Mouse (Mus musculus) adrenal gland, postnatal 4 days (tissue): ENCODE results near the gene Abcc4. TPM values are rescaled to one million over a fixed set of nuclear protein-coding genes. Genes with fewer than 3 reads are reported as not detected.
"Not testable (repeated sequence)": the region's sequence is repeated elsewhere in the genome, so short reads cannot be mapped to it uniquely, and the experiment has no call there.

Source experiments
- DNase-seq, 2 experiments: peaks; one replicate each; pipeline ENCODE4 v3.0.0; 2021 to 2022; ENCODE audit warnings: low spot score in 2 of 2, mixed read lengths in 2 of 2
- total RNA-seq, 2 experiments: library from RNA; stranded (reverse); gene quantifications; 2 replicates each; pipeline ENCODE4 v1.2.3; 2021

Abcc4 gene
- total RNA-seq, 2 experiments from 2014 or later, result 7.3 to 10.1 TPM

GRCm38 (mm10) chr14:118681087-118681486, 24.9 kb downstream of the Abcc4 start:
- no peak for DNase-seq

GRCm38 (mm10) chr14:118678279-118678985, 27.6 kb downstream of the Abcc4 start:
- no peak for DNase-seq

DNA sequence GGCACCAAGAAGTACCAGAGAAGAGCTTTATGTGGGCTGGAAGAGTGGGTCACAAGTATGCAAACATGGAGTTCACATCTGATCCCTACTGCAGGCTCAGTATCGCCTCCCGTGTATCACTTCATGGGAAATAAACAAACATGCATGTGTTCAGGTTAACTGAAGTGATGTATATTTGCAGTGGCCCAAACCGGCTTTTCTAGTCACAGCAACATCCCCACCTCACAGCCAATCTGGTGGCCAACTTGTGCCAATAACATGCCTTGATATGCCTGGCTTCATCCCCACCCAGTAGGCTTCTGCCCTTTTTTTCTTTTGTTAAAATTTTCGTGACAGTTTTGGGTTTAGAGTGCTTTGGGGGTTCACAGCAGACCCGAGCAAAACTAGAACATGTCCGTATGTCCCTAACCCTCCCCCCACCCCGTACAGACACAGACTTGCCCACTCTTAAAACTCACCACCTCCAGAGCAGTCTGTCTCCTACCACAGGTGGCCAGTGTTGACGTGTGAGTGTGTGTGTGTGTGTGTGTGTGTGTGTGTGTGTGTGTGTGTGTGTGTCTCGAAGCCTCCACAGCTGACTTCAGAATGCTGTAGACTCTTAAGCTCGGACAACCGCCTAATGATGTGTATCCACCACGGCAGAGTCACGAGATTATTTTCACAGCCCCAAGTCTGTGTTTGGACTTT, 29.6 kb downstream of the Abcc4 start:
- no peak for DNase-seq

DNA sequence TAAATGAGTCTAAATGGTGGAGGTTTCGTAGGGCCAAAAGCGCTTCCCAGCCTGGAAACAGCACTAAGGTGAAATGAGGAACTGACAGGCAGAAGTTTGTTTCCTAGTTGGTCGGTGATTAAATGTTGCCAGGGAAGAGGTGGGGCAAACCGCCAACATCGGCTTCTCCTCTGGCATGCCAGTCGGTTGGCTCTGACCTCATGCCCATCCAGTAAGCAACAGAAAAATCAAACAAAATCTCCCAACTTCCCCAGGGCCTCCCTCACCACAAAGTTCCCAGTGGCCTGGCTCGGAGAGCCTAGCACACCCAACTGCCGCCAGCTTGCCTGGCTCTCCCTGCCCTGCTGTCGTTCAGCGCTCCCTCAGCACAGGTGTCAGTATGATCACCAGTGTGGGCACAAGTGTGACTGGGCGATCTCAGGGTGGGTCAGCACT, 31.3 kb downstream of the Abcc4 start:
- DNase-seq, result no peak

- DNase-seq, result no peak
Observed at GRCm38 (mm10) chr14:118674224-118674623, 31.8 kb downstream of the Abcc4 start.

- DNase-seq, result no peak
Observed at GRCm38 (mm10) chr14:118673501-118673900, 32.5 kb downstream of the Abcc4 start.

GRCm38 (mm10) chr14:118672931-118673330, 33.1 kb downstream of the Abcc4 start:
- DNase-seq, result not testable (repeated sequence)

GRCm38 (mm10) chr14:118667499-118667898, 38.5 kb downstream of the Abcc4 start:
- no peak for DNase-seq

- no peak for DNase-seq
Observed at GRCm38 (mm10) chr14:118664661-118665060, 41.4 kb downstream of the Abcc4 start.

DNA sequence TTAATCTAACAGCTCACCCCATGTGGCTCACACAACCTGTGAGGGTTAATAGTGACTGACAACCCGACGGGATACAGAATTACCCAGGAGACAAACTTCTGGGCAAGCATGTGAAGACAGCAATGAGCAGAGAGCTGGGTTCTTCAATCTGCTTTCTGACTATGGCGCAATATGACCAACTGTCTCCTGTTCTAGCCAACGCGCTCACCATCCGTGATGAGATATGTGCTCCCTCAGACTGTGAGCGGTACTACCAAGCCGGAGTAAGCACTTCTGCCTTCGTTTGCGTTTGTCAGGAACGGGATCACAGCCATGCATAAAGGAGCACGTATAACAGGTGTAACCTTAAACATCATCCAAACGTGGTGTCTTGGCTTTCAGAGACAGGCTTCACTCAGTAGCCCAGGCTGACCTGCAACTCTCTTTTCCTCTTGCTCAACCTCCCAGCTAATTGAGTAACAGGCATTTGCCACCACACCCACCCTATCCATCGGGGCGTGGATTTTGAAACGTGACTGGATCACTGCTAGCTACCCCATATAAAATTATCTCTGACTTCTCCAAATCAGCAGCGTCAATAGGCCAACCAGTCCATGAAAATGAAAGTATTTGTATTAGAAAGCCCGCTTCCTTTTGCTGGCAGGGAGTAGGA, 43.3 kb downstream of the Abcc4 start:
- DNase-seq, result no peak

GRCm38 (mm10) chr14:118662124-118662523, 43.9 kb downstream of the Abcc4 start:
- no peak for DNase-seq

GRCm38 (mm10) chr14:118659230-118659629, 46.8 kb downstream of the Abcc4 start:
- DNase-seq, result no peak

- no peak for DNase-seq
Observed at GRCm38 (mm10) chr14:118658328-118658692, 47.7 kb downstream of the Abcc4 start.

DNA sequence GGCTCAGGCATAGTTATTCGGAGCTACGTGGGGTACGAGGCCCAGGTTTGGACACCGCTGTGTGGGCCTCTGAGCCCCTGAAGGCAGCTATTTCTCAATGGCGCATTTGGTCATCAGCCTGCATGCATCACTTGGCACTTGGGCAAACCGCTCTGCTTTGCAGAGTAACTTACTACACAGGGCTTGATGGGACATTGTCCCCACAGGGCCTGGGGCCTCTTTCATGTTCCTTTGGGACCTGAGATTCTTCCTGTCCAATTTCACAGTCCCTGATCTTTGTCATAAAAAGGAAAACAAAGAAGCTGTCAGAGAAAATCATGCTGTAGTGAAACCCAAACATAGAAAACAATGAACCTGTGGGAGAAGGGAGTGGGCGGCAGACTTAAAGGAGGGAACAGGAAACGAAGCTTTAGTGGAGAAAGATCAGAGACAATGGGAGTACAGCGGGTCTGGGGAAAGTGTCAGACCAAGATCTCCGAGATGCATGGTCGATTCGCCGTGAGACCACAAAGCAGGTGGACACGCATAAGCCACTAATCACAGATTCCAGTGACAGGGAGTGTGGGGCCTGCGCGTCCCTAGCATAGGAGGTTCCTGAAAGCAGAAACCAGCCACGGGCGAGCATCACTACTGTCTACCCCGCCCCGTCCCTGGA, 48.2 kb downstream of the Abcc4 start:
- no peak for DNase-seq

GRCm38 (mm10) chr14:118657206-118657605, 48.8 kb downstream of the Abcc4 start:
- no peak for DNase-seq

- DNase-seq, result no peak
Observed at GRCm38 (mm10) chr14:118656036-118656435, 50.0 kb downstream of the Abcc4 start.

DNA sequence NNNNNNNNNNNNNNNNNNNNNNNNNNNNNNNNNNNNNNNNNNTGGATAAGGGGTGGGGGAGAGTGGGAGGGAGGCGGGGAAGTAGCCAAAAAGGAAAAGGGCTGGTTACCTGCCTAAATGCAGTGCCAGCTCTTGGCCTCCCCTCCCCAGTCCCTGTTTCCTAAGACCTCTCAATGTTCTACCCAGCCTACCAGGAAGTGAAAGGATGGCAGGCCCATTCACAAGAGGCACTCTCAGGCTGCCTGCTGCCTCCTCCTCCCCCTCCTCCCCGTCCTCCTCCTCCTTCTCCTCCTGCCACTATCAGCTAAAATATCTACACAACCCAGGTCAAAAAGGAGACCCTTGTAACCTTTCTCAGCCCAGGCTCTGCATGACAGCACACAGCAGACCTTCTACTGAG, 51.1 kb downstream of the Abcc4 start:
- no peak for DNase-seq

- DNase-seq, result no peak
Observed at GRCm38 (mm10) chr14:118651704-118652439, 54.1 kb downstream of the Abcc4 start.

DNA sequence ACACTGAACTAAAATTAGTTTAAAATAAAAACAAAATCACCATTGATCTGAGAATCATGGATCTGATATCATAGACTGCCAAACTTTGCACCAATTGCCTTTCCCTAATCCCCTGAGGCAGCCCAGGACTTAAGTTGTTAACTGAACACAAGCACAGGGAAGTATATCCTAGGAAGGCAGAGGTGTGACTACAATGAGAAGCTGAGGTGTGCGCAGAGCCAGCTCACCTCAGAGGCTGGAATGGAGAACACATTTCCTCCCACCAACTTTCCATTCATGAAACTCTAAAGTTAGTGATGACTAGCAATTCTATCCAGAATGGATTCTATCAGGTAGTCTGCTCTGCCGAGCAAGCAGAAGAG, 56.1 kb downstream of the Abcc4 start:
- no peak for DNase-seq

GRCm38 (mm10) chr14:118649199-118649894, 56.7 kb downstream of the Abcc4 start:
- no peak for DNase-seq
